Mouse (Mus musculus): ENCODE measurements at regions not wholly inside any gene's neighbourhood (a gene's known extent, or its start where the extent isn't known, plus 50 kb on each side); places are given as distances from the start of the nearest gene placed in this dataset.
"Not testable (repeated sequence)": the region's sequence is repeated elsewhere in the genome, so short reads cannot be mapped to it uniquely, and the experiment has no call there.

DNA sequence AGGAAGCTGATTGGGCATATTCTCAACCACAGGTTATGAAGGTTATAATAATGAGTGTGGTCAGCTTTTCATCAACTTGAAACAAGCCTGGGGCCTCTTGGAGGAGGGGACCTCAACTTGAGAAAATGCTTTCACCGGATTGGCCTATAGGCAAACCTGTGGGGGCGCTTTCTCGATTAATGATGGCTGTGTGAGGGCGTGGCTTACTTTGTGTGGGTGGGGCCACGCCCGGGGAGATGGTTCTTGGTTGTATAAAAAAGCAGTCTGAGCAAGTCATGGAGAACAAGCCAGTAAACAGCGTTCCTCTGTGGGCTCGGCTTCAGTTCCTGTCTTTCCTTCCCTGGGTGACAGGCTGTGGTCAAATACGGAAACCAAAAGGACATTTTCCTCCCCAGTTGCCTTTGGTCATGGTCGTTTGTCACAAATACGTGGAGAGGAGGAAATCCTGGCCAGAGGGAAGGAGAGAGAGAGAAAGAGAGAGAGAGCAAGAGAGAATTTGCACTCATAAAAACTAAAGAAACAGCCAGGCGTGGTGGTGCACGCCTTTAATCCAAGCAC, 163.1 kb downstream of the Ifng start:
- DNase-seq = no peak

DNA sequence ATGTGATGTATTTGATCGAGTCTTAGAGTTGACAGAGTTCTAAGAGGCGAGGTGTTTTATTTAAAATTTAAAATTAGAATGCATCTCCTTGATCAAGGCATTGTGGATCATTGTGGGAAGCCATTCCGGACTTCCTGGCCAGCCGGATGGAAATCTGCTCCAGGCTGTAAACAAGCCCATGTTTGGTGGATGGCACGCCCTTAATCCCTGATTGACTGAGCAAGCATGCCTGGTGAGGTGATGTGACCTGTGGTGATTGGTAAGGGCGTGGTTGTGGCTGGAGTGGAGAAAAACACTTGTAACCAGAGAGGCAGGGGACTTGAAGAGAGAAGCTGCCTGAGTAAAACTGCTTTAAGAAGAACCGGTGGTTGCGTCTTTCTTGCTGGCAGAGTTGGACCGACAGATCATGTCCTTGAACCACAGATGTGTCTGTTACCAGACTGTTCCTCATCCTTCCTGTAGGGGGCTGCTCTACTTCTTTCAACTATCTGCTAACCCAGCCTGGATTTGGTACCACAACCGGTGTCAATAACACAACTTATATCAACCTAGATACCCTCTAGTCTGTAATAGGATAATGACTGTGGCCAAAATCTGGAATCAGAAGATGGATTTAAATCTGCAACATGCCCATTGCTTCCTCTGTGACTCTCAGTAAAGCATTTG, 164.4 kb downstream of the Ifng start:
- no peak for DNase-seq

DNA sequence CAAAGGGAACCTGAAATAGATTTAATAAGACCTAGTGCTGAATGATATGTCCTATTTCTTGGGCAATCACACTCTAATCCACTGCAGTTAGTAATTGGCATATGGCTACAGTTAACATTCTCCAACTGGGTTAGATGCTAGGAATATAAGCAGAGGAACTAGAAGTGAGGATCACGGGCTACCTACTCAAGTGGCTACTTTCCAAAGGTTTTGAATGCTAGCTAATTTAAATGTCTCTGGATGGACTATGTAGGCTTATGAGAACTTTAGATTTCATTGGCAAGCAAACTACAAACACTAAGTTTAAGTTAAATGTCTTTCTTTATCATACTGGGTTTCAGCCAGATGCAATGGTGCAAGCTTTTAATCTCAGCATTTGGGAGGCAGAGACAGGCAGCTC, 166.6 kb downstream of the Ifng start:
- DNase-seq = no peak

DNA sequence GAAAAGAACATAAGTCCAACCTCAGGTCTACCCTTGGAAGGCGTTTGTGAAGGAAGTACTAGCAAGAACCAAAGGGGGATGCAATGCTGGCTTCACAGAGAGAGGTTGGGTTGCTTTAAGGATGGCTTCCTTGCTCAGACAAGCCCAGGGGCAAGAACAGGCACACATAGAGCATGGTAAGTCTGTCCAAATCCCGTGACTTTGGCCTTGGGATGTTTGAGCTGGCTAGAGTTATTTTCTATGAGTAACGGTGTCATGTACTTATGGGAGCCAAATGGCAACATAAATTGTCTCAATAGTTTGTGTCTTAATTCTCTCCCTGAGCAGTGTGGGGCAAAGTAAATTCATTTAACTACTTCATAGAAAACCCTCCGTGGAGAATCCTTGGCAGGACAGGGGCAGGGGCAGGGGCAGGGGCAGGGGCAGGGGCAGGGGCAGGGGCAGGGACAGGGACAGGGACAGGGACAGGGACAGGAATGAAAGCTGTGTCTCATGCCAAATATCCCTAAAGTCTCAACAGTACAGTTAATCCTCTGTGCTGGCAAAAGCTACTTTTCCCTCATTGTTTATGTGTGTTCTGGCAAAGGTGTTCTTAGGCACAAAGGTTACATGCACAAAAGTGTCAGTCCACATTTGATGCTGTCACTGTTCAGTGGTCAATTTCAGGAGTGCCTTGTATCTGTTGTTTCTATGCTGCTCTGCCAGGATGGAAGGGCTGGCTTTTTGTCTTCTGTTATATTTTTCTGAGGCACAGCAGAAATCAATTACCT, 167.7 kb downstream of the Ifng start:
- DNase-seq = no peak

DNA sequence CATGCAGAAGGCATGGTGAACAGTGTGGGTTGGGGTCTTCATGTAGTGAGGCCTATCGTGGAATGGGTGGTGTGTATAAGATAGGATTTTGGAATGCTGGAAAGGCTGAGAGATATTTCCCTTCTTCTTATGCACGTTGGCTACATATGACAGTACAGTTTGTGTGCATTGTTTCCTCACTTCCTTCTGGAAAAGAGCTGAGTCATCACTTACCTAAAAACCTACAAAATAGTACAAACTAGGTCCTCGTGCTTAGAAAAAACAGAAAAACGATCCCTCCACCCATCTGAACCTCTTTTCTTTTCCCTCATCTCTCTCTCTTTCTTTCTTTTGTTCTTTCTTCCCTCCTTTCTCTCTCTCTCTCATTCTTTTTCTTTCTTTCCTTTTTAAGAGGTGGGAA, 168.3 kb downstream of the Ifng start:
- DNase-seq = no peak

DNA sequence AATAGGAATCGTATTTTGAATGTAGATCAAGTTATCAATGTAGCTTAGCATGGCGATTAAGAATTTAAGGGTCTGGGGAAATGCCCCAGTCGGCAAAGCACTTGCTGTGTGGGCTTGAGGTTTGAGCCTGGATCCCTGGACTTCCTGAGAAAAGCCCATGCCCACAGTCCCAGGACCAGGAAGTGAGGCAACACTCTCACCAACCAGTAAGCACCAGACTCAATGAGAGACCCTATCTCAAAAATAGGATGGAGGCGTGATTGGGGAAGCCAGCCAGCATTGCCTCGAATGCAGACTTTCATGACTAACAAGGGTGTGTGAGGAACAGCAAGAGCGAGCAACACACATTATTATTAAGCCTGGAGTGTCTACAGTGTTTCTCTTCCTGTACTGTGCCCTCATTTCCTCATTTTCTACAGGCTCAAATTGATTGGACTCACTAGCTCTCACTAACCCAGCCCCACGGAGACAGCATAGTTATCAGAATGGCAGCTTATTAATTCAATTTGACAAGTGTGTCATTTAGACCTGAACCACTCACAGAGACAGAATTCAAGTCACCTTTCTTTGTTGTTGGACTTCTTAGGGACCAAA, 170.1 kb downstream of the Ifng start:
- DNase-seq = no peak

DNA sequence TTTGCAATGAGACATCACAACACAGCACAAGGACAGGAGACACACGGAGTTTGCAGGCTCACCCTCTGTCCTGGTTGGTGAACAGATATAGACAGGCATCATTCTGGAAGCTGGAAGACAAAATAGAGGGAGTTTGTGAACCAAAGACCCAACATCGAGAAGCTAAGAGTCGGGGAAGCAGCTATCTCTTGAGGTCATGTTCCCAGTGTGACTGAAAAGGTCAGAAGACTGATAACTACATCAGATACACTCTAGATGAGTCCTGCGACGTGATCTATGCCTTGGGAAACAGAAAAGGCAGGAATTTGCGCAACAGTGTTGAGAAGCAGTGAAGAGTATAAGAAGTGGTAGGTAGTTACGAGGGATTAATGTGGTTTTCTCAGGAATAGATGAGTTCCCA, 171.2 kb downstream of the Ifng start:
- DNase-seq = no peak

DNA sequence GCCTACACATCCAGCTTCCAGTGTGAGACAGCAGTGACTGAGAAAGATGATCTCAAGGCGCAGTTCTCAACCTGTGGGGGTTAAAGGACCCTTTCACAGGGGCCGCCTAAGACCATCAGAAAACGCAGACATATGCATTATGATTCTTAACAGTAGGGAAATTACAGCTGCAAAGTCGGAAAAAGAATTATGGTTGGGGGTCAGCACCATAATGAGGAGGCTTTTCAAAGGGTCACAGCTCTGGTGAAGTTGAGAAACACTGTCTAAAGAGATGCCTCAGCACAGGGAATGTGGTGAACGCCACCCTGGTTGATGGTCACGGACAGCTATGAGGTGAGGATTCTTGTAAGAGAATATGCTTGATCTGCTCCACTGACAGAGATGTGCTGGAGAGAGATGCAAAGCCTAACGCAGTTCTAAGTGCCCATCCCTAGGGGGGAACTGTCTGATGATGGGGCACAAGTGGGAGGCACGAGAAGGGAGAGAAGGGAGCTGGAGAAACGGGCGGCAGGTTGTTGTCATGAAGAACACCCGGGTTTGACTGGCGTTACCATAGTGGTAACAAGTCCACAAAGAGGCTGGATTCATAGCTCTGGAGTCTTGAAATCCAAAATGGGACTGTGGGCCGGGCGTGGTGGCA, 172.3 kb downstream of the Ifng start:
- no peak for DNase-seq

DNA sequence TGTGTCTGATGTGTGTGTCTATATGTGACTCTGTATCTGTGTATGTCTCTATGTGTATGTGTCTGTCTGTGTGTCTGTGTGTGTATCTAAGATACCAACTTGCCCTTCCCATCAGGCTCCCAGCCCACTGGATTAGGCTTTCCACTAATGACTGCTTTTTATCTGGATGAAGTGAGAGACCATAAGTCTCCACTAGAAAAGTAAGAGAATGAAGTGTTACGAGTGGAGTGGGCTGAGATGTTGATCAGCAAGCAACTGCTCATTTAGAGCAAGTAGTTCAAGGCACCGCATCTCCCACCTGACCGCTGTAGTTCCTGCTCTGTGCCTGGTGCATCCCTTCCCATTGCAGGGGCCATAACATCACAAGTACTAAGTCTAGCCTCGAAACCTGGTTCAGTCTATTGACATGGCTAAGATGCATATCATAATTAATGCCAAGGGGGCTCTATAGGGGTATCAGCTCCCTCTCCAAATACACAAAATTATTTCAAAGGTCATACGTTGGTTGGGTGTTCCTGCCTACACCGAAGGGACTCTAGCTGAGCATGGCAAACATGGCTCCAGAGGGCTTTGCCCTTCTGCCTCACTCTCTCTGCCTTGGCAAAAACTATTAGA, 173.5 kb downstream of the Ifng start:
- no peak for DNase-seq

DNA sequence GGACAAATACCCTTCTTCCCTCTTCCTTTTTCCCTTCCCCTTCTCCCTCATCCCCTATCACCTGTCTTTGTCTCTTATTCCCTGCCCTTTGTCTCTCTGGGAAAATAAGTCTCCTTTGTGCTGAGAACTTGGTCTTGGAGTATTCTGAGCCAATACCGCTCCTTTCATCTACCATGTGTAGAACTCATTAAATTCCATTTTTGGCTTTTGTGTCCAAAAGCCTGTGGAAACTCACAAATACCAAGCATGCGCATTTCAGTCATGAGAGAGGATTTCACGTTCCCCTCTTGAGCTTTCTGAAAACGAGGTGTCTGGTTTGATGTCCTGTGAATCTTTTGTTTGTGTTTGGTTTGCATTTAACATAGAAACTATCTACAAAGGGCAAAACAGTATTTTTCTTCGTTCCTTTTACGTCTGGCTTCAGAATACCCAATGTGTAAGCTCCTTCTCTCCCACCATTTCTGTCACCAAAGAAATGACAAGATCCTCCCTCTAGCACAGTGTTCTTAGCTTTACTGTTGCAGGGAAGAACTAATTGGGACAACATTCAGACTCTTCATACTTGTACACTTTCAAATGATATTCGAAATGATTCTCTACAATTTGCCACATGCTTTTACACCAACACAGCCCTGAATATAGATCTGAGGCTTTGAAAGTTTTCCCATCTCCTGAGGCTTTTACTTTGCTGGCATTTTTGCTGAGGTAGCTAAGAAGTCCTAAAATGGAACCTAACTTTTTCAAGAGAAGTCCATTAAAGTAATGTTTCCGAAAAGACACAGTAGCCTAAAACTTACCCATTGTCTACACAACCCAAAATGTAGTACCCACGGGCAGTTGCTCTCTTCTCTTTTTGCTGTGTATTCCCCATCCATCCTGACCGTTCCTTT, 174.5 kb downstream of the Ifng start:
- DNase-seq = no peak

DNA sequence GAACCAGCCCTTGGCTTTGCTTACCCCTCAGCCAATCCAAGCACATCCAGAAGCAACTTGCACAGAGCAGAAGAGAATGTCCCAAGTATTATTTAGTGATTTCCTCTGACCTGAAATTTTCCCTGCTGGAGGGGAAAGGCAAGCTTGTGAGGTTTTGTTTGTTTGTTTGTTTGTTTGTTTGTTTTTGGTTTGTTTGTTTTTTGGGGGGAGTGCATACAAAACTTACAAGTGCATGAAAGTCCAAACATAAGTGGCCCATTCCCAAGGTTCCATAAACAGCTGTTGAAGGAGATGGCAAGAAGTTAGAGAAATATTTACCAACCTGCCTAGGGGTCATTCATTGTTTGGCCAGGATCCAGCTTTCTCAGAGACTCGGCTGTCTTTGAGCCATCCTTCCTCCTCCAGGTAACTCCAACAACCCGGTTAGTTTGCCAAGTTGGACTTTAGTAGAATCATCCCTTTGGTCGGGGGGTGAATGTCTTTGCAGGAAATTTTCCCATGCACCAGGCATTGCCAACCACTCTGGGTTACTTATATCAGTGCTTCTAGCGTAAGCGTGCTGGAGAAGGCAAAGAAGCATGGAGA, 175.3 kb downstream of the Ifng start:
- DNase-seq = no peak

DNA sequence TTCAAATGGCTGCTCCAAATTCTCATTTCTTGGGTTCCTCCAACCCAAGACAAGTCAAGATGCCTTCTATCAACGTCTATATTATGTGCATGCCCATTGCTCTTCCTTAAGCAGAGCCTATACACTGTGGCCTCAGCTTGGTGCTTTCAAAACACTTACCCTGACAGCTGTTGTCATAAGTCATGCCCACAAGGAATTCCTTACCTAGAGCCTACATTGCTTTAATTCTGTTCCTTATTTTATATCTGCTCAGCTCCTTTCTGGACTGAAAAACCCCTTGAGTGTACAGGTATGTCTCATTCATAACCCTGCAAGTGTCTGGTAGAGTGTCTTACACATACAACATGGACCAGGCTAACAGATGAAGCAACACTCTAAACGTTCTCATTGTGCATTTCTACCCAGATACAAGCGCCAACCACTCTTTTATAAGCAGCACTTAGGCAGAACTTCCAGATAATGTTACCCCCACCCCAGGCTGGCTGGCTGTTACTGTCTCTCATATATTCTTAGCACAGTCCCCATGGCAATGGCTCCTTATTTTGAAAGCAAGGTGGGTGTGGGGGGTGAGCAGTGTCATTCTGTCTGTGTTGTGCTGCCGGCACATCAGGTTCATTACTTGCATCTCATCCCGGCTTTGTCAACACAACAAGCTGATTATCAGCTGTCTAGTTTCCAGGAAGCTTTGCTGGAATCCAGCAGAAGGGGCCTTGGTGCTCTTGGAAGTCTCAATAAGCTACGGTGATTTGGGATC, 176.6 kb downstream of the Ifng start:
- DNase-seq = no peak

DNA sequence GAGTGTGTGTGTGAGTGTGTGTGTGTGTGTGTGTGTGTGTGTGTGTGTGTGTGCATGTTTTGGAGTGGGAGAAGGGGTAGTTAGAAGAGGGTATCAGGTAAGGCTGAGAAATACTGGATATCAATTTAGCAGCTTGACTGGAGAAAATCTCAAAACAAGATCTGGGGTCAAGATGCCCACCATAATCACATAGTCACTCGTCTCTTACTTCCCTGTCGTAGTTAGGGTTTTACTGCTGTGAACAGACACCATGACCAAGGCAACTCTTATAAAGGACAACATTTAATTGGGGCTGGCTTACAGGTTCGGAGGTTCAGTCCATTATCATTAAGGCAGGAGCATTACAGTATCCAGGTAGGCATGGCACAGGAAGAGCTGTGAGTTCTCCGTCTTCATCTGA, 177.4 kb downstream of the Ifng start:
- DNase-seq = not testable (repeated sequence)

DNA sequence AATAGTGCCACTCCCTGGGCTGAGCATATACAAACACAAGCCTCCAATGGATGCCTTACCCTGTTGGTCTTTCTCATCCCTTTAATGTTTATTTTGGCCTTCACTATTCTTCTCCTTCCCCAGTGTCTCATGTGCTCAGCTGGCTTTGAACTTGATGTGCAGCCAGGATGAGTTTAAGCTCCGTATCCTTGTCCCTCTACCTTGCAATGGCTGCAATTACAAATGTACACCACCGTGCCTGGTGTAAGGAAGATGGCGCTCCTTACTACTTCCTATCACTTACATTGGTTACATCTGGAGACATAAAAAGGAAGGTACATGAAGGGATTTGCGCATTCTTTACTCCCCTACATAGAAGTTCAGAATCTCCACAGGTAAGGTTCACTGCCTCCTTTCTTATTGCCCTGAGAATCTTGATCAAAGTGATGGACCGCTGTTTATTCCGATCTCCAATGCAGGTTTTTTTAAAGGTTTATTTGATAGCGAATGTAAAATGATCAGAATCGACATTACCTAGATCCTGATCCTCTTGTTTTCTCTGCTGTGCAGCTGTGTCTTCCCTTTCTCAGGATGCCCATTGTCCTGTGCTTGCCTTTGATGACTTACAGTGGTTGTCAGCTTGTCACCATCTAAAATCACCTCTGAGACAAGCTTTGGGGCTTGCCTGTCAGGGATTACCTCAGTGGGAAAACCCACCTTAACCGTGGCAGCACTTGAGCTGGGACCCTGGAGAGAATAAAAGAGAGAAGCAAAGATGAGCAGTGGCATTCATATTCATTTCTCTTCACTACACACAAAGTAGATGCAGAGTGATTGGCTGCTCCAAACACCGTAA, 178.1 kb downstream of the Ifng start:
- no peak for DNase-seq

DNA sequence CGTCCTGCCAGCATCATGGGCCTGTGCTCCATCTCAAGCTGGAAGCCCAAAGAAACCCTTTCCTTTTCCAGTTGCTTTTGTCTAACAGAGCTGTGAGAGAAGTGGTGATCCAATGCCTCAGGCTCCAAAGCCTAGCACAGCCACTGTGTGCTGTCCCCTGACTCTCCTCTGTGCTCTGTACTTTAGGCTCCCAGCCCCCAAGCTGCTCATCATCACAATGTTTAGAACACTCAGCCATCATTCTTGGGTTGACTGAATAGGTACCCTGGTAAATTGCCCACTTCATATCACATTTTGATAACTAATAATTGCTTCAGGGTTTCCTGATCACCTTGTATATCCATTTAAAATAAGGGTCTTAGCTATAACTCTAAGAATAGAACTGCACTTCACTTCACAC, 178.8 kb downstream of the Ifng start:
- DNase-seq = no peak

DNA sequence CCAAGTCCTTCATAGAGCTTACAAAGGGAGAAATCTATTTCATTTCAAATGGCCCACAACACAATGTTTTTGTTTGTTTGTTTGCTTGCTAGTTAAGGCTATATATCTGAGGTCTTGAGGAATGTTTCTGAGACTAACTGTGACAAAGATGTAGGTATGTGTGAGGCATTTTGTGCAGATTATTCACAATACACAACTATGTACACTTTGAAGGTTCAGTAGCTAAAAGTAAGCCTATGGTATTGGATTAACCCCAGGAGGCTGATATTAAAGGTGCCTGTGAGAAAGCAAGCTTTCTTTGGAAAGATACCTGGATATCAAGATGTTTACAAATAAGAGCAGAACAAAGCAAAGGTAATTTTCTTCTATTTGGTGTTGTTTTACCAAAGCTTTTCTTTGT, 179.8 kb downstream of the Ifng start:
- DNase-seq = no peak

DNA sequence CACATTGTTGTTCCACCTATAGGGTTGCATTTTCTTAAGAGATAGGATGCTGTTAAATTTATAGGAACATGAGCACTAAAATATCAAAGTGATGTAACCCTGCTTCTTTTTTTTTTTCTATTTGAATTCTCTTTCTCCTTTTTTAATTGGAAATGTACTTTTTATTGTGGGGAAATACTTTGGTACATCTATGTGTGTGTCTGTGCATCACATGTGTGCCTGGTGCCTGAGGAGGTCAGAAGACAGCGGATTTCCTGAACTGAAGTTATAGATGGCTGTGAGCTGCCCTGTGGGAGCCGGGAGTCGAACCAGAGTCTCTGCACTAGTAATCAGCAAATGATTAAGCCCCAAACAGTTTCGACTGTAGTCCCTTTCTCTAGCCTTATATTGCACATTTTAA, 180.7 kb downstream of the Ifng start:
- no peak for DNase-seq

DNA sequence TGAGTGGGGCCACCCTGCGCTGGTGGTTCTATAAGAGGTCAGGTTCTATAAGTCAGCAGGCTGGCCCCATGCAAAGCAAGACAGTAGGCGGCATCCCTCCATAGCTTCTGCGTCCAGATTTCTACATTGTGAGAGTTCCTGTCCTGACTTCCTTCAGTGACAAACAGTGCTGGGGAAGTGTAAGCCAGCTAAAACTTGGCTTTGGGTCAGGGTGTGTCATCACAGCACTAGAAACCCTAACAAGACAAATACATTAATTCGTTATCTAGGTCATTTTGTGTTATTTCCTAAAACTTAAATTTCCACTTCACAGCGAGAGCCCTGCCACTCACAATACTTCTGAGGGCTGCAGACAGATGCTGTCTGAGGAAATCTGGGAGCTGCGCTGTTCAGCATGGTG, 181.3 kb downstream of the Ifng start:
- no peak for DNase-seq

DNA sequence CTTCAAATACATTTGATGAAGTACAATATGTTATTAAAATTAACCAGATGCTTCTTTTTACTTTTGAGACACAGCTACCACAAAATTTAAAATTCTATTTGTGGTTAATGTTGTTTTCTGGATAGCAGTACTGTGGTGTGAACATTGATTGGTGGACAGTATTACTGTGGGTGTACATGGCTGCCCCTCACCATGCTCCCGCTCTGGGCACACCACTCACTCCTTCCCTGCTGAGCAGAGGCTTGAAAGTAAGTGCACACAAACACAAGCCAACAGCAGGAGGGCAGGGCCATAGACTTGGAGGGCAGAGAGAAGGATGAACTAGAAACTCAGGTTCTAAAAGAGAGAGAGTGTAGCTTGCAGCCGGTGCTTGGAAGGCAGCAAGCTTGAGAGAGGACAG, 182.1 kb downstream of the Ifng start:
- DNase-seq = no peak

DNA sequence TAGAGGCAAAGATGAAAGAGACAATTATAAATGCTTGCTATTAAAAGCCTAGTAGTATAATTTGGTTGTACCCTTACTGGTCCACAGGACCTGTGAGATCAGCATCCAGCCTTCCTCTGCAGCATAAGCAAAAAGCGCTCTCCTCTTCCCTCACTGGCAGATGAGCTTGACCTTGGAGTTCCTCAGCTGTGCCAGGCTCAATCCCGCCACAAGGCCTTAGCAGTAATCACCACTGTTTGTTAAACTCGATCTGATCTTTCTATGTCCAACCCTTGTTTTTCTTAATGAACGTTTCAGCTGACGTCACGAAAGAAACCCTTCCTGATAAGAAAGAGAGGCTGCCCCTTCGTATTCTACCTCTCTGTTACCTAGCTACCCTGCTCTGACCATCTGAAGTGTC, 183.5 kb downstream of the Ifng start:
- DNase-seq = no peak
